Mouse (Mus musculus) E14TG2a.4 (cell line): Measurements from ENCODE around the gene Smyd3.

Experiments used
- CTCF ChIP-seq: conservative IDR thresholded peaks from 2 replicates; pipeline ENCODE4 v1.5.1; 2014; ENCODE audit warnings: low read length
- POU5F1 ChIP-seq: IDR thresholded peaks from 2 replicates; pipeline ENCODE4 v1.6.1; 2014; ENCODE audit warnings: low read length, borderline replicate concordance

- no peak for TF ChIP-seq CTCF
- no peak for TF ChIP-seq POU5F1
Measured at GRCm38 (mm10) chr1:179488520-179488919, 29.3 kb downstream of the Smyd3 start.
